Mouse (Mus musculus): ENCODE data around the gene Gtf2ird1.
"Not testable (repeated sequence)": the region's sequence is repeated elsewhere in the genome, so short reads cannot be mapped to it uniquely, and the experiment has no call there.

The Gtf2ird1 gene

DNA sequence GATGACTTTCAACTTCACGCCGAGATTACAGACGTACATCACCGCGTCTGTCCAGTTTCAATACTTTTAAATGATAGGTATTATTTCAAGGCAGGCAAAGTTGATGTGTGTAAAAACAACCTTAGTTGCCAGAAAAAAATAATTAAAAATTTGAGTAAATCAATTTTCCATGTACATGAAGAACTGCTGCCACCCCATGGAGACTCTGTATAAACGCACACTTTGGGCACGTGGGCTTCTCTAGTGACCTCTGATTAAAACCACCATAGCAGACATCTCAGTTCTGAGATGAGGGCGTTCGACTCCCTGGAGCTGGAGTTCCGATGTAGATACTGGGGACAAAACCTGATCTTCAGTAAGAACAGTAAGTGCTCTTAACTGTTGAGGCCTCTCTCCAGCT, 115.2 kb downstream of the Gtf2ird1 start:
- no peak for DNase-seq

DNA sequence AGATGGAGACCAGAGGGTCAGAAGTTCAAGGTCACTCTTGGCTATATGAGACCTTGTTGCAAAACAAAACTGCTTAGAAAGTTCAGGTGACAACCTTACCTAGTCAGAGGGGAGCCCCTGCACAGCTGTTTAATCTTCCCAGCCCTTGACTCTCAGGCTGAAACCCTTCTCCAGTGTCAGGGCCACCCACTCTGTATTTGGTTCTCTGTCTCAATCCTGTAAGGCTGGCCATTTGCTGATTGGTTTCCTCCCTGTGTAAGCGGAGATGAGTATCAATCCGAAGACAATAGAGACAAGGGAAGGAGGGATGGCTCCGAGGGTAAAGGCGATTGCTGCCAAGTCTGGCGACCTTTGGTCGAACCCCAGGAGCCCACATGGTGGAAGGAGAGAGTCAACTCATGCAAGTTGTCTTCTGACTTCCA, 116.4 kb downstream of the Gtf2ird1 start:
- no peak for DNase-seq

DNA sequence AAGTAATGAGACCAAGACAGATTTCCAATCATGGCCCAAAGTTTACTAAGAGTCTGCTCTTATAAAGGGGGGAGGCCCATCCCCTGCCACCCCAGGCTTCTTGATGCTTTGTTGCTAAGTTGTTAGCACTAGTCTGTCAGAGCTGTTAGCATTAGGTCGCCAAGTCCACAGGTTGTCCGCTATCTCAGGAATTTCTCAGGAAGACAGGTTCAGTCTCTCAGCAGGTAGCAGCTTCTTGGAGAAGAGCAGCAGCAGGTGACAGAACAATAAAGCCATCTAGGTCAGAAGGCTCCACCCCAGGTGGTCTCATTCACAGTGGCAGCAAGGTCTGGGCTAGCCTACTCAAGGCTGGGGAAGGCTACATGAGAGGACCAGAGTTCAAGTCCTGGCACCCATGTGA, 119.5 kb downstream of the Gtf2ird1 start:
- not testable (repeated sequence) for DNase-seq

- DNase-seq = no peak
Measured at GRCm38 (mm10) chr5:134332743-134333142, 123.8 kb downstream of the Gtf2ird1 start.

- no peak for DNase-seq
Measured at GRCm38 (mm10) chr5:134330082-134330481, 126.4 kb downstream of the Gtf2ird1 start.

DNA sequence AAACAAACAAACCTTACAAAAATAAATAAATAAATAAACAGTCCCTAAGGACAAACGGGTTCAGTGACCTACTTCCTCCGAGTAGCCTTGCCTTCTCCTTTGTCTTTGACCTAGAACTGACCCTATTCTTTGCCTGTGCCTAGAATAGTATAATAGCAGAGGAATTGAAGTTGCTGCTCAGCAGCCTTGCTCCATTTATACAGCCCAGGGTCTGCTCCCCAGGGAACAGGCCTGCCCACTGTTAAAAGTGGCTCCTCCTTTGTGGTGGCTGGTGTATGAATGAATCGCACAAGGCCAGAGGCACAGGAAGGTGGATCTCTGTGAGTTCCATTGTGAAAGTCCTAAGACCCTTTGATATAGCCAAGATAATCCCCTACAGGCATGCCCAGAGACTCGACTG, 127.2 kb downstream of the Gtf2ird1 start:
- no peak for DNase-seq

DNA sequence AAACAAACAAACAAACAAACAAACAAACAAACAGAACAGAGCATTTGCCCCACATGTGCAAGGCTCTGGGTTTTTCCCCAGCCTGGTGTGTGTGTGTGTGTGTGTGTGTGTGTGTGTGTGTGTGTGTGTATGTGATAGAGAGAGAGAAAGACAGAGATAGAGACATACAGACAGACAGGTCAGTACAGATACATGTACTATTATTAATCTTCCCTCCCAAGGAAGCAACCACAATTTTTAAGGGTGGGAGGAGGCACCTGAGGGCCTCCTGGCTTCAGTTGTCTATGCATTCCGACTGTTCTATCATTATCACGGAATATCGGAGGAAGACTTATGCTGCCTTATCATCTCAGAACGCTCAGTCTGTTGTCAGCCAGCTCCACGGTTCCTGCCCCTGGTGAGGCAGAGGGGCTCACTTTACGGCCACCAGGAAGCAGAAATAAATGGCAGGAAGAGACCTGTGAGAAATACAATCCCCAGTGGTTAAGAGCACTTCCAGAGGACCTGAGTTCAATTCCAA, 128.0 kb downstream of the Gtf2ird1 start:
- DNase-seq = peak; percentile 30

DNA sequence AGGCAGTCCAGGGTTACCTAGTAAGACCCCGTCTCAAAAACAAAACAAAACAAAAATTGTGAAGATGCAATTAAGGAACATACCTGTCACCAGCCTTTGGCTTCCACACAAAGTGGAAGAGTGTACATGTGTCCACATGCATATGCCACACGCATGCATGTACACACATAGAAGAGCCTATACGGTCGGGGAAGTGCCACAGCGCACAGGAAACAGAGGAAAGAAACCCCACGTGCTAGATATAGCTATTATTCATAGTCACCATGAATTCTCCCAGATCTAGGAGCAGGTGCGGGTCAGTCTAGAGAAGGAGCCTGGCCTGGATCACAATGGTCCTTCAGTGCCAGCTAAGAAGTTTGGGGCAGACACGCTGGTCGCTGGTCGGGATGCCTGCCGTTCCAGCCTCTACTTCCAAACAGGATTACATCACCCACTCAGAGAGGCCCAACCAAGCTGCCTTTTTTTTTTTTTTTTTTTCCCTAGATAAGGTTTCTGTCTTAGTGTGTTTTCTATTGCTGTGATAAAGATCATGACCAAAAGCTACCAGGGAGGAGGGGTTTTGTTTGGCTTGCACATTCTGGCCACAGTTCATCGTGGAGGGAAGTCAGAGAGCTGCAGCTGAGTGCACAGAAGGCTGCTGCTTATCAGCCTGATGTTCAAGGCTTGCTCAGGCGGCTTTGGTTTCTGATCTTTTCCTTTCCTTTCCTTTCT, 130.5 kb downstream of the Gtf2ird1 start:
- DNase-seq = peak; percentile 50

GRCm38 (mm10) chr5:134323869-134324268, 132.6 kb downstream of the Gtf2ird1 start:
- DNase-seq = no peak

DNA sequence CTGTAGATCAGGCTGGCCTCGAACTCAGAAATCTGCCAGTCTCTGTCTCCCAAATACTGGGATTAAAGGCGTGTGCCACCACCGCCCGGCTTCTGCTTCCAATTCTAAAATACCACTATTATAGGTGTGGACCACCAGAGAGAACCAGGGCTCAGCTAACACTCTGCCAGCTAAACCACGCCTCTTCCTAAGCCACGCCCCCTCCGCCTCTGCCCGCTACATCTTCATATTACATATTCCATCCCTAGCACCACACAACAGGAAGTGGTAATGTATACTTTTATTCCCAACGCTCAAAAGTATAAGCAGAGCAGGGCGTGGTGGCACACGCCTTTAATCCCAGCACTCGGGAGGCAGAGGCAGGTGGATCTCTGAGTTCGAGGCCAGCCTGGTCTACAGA, 133.2 kb downstream of the Gtf2ird1 start:
- peak; percentile 48 for DNase-seq

- DNase-seq = no peak
Measured at GRCm38 (mm10) chr5:134322355-134322754, 134.2 kb downstream of the Gtf2ird1 start.

DNA sequence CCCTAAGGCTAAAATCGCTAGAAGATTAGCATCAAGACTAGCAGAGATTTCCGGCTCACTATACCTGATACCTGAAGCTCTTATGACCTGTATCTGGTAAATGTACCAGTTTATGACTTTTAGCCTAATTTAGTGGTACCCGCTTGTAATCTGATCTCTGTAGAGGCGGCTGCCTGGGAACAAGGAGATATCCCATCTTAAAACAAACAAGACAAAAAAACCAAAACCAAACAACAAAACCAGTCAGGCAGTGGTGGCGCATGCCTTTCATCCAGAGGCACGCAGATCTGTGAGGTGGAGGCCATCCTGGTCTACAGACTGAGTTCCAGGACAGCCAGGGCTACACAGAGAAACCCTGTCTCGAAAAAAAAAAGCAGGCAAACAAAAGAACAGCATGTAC, 134.8 kb downstream of the Gtf2ird1 start:
- DNase-seq = no peak

- DNase-seq = no peak
Measured at GRCm38 (mm10) chr5:134318903-134319302, 137.6 kb downstream of the Gtf2ird1 start.

DNA sequence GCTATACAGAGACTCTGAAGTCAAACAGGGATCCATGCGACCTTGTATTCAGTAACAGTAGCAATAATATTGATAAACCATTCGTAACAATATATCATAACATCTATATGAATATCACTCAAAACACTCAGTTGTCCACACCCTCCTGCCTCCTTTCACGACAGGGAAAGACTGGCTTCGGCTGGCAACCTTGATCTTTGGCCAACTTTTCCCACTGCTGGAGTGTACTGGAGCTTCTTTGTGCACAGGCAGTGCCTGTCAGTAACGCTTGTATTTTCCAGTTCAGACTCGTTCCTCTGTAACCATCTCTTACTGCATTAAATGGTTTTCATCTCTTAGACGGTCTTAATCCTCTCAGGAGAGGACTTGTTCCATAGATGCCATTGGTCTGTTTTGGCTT, 139.8 kb downstream of the Gtf2ird1 start:
- no peak for DNase-seq

DNA sequence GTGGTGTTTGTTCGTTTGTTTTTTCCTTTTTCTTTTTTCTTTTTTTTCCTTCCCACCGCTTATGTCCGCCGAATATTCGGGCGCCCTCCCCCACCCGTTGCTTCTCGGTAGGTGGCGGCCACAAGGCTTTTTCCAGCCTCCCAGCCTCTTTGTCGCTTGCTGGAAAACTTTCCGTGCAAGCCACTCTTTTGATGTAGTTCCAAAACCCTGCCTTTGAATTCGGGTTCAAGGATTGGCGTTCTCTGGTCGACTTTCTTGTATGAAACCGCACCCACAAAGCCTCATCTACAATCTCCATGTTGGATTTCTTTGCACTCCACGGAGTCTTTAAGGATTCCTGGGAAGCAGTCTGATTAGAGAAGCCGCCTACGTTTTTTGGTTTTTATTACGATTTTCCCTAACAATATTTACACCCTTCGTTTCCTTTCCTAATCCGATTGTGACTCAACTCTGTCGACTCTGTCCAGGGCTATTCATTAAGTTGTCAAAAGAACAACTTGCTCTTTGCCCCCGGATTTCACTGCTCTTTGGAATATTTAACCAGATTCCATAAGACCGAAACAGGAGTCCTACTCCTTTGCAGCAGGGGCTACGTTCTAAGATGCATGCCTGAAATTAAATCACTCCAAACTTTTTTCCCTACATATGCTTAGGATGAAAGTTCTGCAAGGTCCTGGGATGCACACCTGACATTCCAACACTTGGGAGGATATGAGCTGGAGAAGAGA, 140.7 kb downstream of the Gtf2ird1 start:
- DNase-seq = peak; percentile 63

DNA sequence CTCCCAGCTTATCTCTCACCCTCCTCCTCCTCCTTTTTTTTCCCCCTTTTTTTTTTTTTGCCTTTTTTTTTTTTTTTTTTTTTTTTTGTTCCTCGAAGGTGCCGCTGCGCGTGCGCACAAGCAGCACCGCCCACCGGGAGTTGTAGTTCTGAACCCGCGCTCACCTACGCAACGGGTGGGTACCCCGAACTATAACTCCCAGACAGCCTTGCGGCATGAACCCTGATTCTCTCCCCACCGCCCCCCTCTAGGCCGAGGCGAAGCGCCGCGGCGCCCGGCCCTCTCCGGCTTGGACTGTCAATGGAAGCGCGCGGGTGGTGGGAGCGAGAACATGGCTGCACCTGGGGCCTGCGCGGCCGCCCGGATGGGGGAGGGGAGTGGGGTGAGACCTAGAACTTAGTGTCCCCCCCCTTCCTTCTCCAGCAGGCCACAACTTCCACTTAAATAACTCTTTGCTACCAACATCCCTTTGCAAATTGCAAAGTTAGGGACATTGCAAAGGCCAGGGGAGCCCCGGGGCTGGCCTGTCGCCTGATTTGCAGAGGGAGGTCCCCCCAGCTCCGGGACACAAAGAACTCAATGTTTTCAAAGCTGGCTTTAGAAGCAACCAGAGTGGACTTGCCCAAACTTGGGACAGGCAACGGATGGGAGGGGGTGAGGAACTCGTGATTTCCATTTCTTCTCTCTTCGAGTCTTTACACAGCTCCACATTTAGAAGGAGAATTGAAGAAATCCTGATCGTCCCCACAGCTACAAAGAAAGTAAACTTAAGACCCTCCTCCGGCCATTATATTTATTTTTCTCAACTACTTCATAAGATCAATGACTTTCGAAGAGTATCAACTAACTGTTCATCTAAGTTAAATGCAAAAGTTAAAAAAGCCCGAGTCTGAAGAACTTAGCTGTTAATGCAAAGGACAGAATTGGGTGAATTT, 141.6 kb downstream of the Gtf2ird1 start, which contains the start of gene Gtf2i:
Gene Gtf2i, minus strand, starts transcription at position 73 of the 935 bp plus-strand sequence.
- DNase-seq = peak; percentile 95

- DNase-seq = no peak
Measured at GRCm38 (mm10) chr5:134314068-134314674, 142.3 kb downstream of the Gtf2ird1 start.

- DNase-seq = peak; percentile 97
Measured at GRCm38 (mm10) chr5:134313451-134314067, 143.0 kb downstream of the Gtf2ird1 start.

GRCm38 (mm10) chr5:134312691-134313450, 143.6 kb downstream of the Gtf2ird1 start:
- peak; percentile 35 for DNase-seq

GRCm38 (mm10) chr5:134311894-134312411, 144.6 kb downstream of the Gtf2ird1 start:
- no peak for DNase-seq

DNA sequence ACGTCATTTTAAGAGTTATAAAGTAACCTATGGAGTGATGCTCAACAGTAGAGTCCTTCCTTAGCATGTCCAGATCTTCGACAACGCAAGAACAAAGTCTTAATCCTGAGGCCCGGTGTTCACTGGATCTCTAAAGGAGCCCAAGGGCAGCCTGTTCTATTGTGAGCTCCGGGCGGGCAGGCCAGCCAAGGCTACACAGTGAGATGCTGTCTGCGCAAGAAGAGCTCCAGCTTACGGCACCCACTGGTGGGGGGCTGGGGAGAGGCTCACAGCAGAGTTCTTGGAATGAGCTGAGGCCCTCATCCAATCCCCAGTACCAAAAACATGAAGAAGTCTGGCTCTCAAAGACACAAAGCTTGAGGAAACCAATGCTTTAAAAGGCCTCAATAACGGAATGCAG, 146.3 kb downstream of the Gtf2ird1 start:
- no peak for DNase-seq
